Mouse (Mus musculus) hindbrain, embryonic 15.5 days (tissue): ENCODE data around the gene Ivd. TPM values are rescaled to one million over a fixed set of nuclear protein-coding genes. Genes with fewer than 3 reads are reported as not detected.
A peak's percentile ranks its signal among the peaks of the same experiment; 100 is the strongest.

Source experiments
- ATAC-seq: fragments of 200-750 bp; cut with Nextera tagmentation; 2 replicates; pipeline ENCODE4 v1.8.0; 2017; ENCODE audit warnings: low read depth, moderate number of reproducible peaks, moderate TSS enrichment; ENCODE audit not compliant: low FRiP score
- H3K27ac ChIP-seq: fragments of 300-500 bp; sonication (generic); replicated peaks from 2 replicates; pipeline ENCODE4 v1.5.1; 2015; ENCODE audit warnings: mild to moderate bottlenecking, inconsistent platforms
- H3K27me3 ChIP-seq: fragments of 300-500 bp; sonication (generic); 2 replicates; pipeline ENCODE4 v1.6.1; 2015; ENCODE audit warnings: control low read depth, inconsistent platforms
- H3K36me3 ChIP-seq: fragments of 300-500 bp; sonication (generic); 2 replicates; pipeline ENCODE4 v1.6.1; 2015; ENCODE audit warnings: control low read depth, inconsistent platforms
- H3K4me1 ChIP-seq: fragments of 300-500 bp; sonication (generic); replicated peaks from 2 replicates; pipeline ENCODE4 v1.6.1; 2015; ENCODE audit warnings: control low read depth, inconsistent platforms
- H3K4me2 ChIP-seq: fragments of 300-500 bp; sonication (generic); 2 replicates; pipeline ENCODE4 v1.6.1; 2015; ENCODE audit warnings: moderate library complexity, mild to moderate bottlenecking, inconsistent platforms
- H3K4me3 ChIP-seq: fragments of 300-500 bp; sonication (generic); 2 replicates; pipeline ENCODE4 v1.5.1; 2015; ENCODE audit warnings: mild to moderate bottlenecking, inconsistent platforms
- H3K9ac ChIP-seq: fragments of 300-500 bp; sonication (generic); 2 replicates; pipeline ENCODE4 v1.6.1; 2015; ENCODE audit warnings: inconsistent platforms
- H3K9me3 ChIP-seq: fragments of 300-500 bp; sonication (generic); 2 replicates; pipeline ENCODE4 v1.6.1; 2016; ENCODE audit warnings: control low read depth, inconsistent platforms
- WGBS: fragments of 180-500 bp; shearing (Covaris S2); methylation state at CpG from one replicate; pipeline ENCODE4 v1.1.7; 2015; 5-methylcytosine and 5-hydroxymethylcytosine counted together
- polyA plus RNA-seq: library from polyadenylated mRNA; unstranded; fragments of >200 nt; fragmentation: Nextera tagmentation; extraction: Ambion mirVana; gene quantifications from 2 replicates; pipeline ENCODE4 v1.2.1, GENCODE M21; 2015

Gene Ivd
- polyA plus RNA-seq, 1 experiment from 2014 or later = 51.8 TPM

- Histone ChIP-seq H3K36me3 (no peaks in the 10 kb centered on the region), H3K27me3 (no peaks in the 10 kb centered on the region), H3K4me1 (no peaks in the 10 kb centered on the region), H3K4me2 (no peak overlapping the region), H3K27ac (no peak overlapping the region), H3K9ac (no peak overlapping the region), H3K9me3 (no peaks in the 10 kb centered on the region), H3K4me3 (no peak overlapping the region)
- 57% methylated on average over 7 of the region's 7 CpGs for WGBS
- ATAC-seq = no peak
These were observed 15.5 kb upstream of the Ivd start for GRCm38 (mm10) chr2:118846246-118846645.

GRCm38 (mm10) chr2:118851756-118852155 lies 10.0 kb upstream of the Ivd start:
- Histone ChIP-seq H3K4me3 (no peak overlapping the region), H3K9me3 (no peaks in the 10 kb centered on the region), H3K27me3 (no peaks in the 10 kb centered on the region), H3K9ac (no peak overlapping the region), H3K4me2 (no peak overlapping the region), H3K36me3 (no peaks in the 10 kb centered on the region), H3K4me1 (no peaks in the 10 kb centered on the region), H3K27ac (no peak overlapping the region)
- no peak for ATAC-seq
- WGBS = 31% methylated on average over 3 of the region's 3 CpGs

DNA sequence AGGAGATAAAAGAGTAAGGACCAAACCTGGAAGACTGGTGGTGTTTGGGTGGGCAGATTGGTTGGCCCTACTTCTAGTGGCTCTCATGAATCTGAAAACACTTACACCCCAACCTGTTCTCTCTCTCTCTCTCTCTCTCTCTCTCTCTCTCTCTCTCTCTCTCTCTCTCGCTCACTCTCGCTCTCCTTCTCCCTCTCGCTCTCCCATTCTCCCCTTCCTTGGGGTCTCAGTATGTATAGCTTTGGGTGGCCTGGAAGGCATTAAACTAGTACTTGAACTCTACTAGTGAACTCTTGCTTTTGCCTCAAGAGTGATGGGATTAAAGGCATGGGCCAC lies 554 bp downstream of the Ivd start:
- H3K4me3 ChIP-seq = peak overlapping the region; percentile 65
- no peak for ATAC-seq
- 35% methylated on average over 3 of the region's 3 CpGs for WGBS
- H3K27me3 ChIP-seq = no peaks in the 10 kb centered on the region
- H3K36me3 ChIP-seq = no peaks in the 10 kb centered on the region
- H3K9ac ChIP-seq = peak overlapping the region; percentile 55
- peaks cover 21% of the 10 kb centered on the region for H3K4me1 ChIP-seq
- H3K9me3 ChIP-seq = no peaks in the 10 kb centered on the region
- H3K27ac ChIP-seq = peak overlapping the region; percentile 79
- peak overlapping the region; percentile 91 for H3K4me2 ChIP-seq

DNA sequence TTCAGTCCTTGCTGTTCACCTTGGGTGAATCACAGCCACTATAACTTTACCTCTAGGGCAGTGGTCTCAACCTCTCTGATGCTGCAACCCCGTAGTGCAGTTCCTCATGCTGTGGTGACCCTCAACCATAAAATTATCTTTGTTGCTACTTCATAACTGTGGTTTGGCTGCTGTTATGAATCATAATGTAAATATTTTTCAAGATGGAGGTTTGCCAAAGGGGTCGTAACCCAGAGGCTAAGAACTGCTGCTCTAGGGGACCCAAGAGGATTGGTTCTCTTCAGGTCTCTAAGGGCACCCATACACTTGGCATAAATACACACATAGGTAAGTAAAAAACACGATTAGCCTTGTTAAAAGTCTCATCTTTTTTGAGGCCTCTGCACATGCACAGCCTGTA lies 8.8 kb downstream of the Ivd start:
- no peaks in the 10 kb centered on the region for H3K4me1 ChIP-seq
- ATAC-seq = no peak
- no peak overlapping the region for H3K9ac ChIP-seq
- no peak overlapping the region for H3K27ac ChIP-seq
- 92% methylated on average over 3 of the region's 3 CpGs for WGBS
- H3K27me3 ChIP-seq = no peaks in the 10 kb centered on the region
- H3K9me3 ChIP-seq = no peaks in the 10 kb centered on the region
- H3K4me3 ChIP-seq = no peak overlapping the region
- H3K36me3 ChIP-seq = peaks cover 6% of the 10 kb centered on the region; the same call in 1 of the 2 replicates
- H3K4me2 ChIP-seq = no peak overlapping the region

GRCm38 (mm10) chr2:118871032-118871431 lies 9.3 kb downstream of the Ivd start:
- Histone ChIP-seq H3K4me1 (no peaks in the 10 kb centered on the region), H3K36me3 (peaks cover 6% of the 10 kb centered on the region; the same call in 1 of the 2 replicates), H3K4me3 (no peak overlapping the region), H3K4me2 (no peak overlapping the region), H3K9ac (no peak overlapping the region), H3K27me3 (no peaks in the 10 kb centered on the region), H3K27ac (no peak overlapping the region), H3K9me3 (no peaks in the 10 kb centered on the region)
- WGBS = 50% methylated on average over 1 of the region's 1 CpGs
- no peak for ATAC-seq

DNA sequence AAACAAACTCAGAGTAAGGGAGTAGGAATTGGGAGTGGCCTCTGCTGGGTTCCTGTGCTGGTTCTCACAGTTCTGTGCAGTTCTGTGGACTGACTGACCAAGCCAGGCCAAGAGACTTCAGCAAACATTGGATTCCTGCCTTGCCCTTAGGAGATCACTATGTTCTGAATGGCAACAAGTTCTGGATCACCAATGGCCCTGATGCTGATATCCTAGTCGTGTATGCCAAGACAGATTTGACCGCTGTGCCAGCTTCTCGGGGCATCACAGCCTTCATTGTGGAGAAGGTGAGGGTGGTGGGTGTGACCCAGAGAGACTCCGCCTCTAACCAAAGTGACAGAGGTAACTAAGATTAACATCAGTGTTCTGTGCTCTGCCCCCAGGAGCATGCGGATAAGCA lies 11.3 kb downstream of the Ivd start:
- H3K4me1 ChIP-seq = no peaks in the 10 kb centered on the region
- H3K9me3 ChIP-seq = no peaks in the 10 kb centered on the region
- H3K27me3 ChIP-seq = no peaks in the 10 kb centered on the region
- H3K9ac ChIP-seq = no peak overlapping the region
- H3K27ac ChIP-seq = no peak overlapping the region
- 91% methylated on average over 5 of the region's 5 CpGs for WGBS
- peaks cover 22% of the 10 kb centered on the region for H3K36me3 ChIP-seq
- no peak overlapping the region for H3K4me3 ChIP-seq
- no peak for ATAC-seq
- no peak overlapping the region for H3K4me2 ChIP-seq

GRCm38 (mm10) chr2:118873890-118874430 lies 12.2 kb downstream of the Ivd start:
- Histone ChIP-seq H3K27me3 (no peaks in the 10 kb centered on the region), H3K9me3 (no peaks in the 10 kb centered on the region), H3K4me3 (no peak overlapping the region), H3K27ac (no peak overlapping the region), H3K9ac (no peak overlapping the region), H3K4me1 (no peaks in the 10 kb centered on the region), H3K4me2 (no peak overlapping the region), H3K36me3 (peaks cover 23% of the 10 kb centered on the region)
- no peak for ATAC-seq
- WGBS = 93% methylated on average over 6 of the region's 6 CpGs

DNA sequence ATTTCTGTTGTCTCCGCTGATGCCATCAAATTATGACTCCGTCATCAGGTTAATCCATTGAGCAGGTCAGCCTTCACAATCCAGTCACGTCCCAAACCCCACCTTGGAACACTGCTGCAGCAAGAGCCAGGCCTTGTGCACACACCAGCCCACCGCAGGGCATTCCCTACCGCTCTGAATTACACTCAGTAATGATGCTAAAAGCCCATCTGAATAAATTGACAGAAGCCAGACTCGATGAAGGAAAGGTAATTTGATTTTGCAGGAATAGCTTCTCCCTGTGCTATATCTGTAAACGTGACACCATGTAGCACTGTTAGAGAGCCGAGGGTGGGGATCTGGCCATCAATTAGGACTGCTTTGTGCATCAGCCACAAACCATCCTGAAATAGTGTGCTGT lies 13.6 kb downstream of the Ivd start:
- ATAC-seq = no peak

DNA sequence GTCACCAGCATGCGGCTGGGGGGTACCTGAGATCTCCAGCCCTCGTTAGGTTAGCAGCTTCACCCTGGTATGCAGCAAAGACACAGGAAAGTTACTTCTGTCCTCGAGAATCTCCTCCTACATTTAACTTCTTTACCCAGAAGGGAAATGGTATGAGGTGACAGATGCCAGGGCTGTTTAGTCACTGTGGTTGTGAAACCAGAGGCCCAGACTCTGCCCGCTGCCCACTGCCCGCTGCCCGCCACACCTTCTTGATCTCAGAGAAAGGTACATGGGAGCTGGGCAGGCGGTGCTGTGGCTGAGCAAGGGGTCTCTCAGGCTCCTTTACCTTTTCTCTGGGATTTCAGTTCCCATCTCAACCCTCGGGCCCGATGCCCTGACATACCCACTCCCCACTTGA lies 14.7 kb downstream of the Ivd start:
- no peaks in the 10 kb centered on the region for H3K27me3 ChIP-seq
- H3K27ac ChIP-seq = no peak overlapping the region
- no peak overlapping the region for H3K4me2 ChIP-seq
- no peak overlapping the region for H3K4me3 ChIP-seq
- peaks cover 24% of the 10 kb centered on the region for H3K36me3 ChIP-seq
- 94% methylated on average over 9 of the region's 9 CpGs for WGBS
- H3K4me1 ChIP-seq = no peaks in the 10 kb centered on the region
- ATAC-seq = no peak
- H3K9me3 ChIP-seq = no peaks in the 10 kb centered on the region
- H3K9ac ChIP-seq = no peak overlapping the region

More for the DNA sequence above, 13.6 kb downstream of the Ivd start:
- peaks cover 23% of the 10 kb centered on the region for H3K36me3 ChIP-seq
- H3K4me3 ChIP-seq = no peak overlapping the region
- no peaks in the 10 kb centered on the region for H3K27me3 ChIP-seq
- no peak overlapping the region for H3K4me2 ChIP-seq
- 86% methylated on average over 8 of the region's 8 CpGs for whole genome bisulfite sequencing
- no peaks in the 10 kb centered on the region for H3K4me1 ChIP-seq
- no peak overlapping the region for H3K27ac ChIP-seq
- H3K9me3 ChIP-seq = no peaks in the 10 kb centered on the region
- no peak overlapping the region for H3K9ac ChIP-seq

- Histone ChIP-seq H3K4me1 (peaks cover 5% of the 10 kb centered on the region), H3K4me2 (no peak overlapping the region), H3K36me3 (peaks cover 20% of the 10 kb centered on the region; the same call in 1 of the 2 replicates), H3K9me3 (no peaks in the 10 kb centered on the region), H3K27me3 (peaks cover 9% of the 10 kb centered on the region; the same call in 1 of the 2 replicates), H3K27ac (no peak overlapping the region), H3K9ac (no peak overlapping the region), H3K4me3 (no peak overlapping the region)
- no peak for ATAC-seq
- WGBS = 90% methylated on average over 4 of the region's 4 CpGs
These were observed 19.3 kb downstream of the Ivd start for GRCm38 (mm10) chr2:118881019-118881418.

DNA sequence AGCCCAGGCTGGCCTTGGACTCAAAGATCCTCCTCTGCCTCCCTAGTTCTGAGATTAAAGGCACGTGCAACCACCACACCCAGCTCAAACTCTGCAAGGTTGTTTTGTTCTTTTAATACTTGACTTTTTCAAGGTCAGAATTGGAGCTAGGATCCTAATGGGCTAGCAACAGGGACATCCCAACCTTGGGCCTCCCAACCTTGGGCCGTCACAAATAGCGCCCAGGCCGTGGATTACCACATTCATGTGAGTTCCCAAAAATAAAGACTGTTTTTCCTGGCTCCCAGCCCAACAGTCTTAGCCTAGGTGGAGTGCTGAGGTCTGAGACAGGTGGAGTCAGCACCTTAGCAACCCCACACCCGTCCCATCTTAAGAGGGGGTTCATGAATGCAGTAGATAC lies 20.2 kb downstream of the Ivd start:
- ATAC-seq = no peak
- Histone ChIP-seq H3K4me1 (peaks cover 5% of the 10 kb centered on the region), H3K27ac (no peak overlapping the region), H3K9ac (no peak overlapping the region), H3K27me3 (peaks cover 9% of the 10 kb centered on the region; the same call in 1 of the 2 replicates), H3K4me3 (no peak overlapping the region), H3K4me2 (no peak overlapping the region), H3K9me3 (no peaks in the 10 kb centered on the region), H3K36me3 (peaks cover 13% of the 10 kb centered on the region; the same call in 1 of the 2 replicates)
- 87% methylated on average over 5 of the region's 5 CpGs for WGBS

DNA sequence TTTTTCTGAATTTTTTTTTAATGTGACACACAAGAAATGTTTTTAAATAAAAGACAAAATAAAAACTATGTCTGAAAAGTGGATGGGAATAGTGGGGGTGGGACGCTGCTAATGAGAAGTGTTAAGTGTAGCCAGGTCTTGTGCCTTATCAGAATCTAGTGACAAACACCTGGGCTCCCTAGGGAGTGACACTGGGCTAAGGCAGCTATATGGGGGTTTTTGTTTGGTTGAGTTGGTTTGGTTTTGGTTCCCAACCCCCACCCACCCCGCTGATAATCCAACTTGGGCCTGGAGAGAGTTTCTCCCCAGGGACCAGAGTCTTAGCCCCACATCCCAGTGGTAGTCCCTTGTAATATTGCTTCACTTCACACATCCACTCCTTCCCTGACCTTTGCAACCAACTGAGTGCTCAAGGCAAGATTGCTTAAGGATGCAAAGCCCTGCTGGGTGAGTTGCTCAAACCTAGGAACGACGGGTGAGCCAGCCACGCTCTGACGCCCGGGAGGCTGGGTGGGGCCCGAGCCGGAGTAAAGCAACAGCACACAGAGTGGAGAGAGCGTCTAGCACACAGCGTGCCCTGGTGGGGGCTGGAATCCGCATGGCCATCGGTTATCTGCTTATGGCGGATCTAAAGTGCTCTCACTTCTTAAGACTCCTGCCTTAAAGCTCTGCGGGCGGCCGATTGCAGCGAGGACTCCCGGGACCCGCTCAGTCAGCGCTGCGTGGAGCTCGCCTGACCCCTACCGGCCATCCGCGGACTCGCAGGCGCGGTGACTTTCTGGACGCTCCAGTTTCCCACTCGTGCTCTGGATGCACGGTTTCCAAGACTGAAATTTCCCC lies 21.3 kb downstream of the Ivd start:
- peak; percentile 80 for ATAC-seq
- Histone ChIP-seq H3K4me1 (peaks cover 12% of the 10 kb centered on the region), H3K9me3 (no peaks in the 10 kb centered on the region), H3K4me3 (peak overlapping the region; percentile 40), H3K27ac (no peak overlapping the region), H3K4me2 (peak overlapping the region; percentile 85), H3K36me3 (0 out of 2 replicates have a peak, but pooled peaks cover 4% of the 10 kb centered on the region), H3K27me3 (peaks cover 9% of the 10 kb centered on the region; the same call in 1 of the 2 replicates), H3K9ac (peak overlapping the region; percentile 47)
- 2% methylated on average over 32 of the region's 32 CpGs for WGBS
